Mouse (Mus musculus) stomach, embryonic 14.5 days (tissue): ENCODE results near the gene Med20. TPM values are rescaled to one million over a fixed set of nuclear protein-coding genes. Genes with fewer than 3 reads are reported as not detected.
A peak's percentile ranks its signal among the peaks of the same experiment; 100 is the strongest.

Experiments used
- ATAC-seq: fragments of 200-750 bp; cut with Nextera tagmentation; 2 replicates; pipeline ENCODE4 v1.8.0; 2017; ENCODE audit warnings: low read depth, moderate TSS enrichment; ENCODE audit not compliant: insufficient number of reproducible peaks, insufficient read depth, low FRiP score
- H3K27ac ChIP-seq: fragments of 300-500 bp; sonication (generic); 2 replicates; pipeline ENCODE4 v1.5.1; 2014; ENCODE audit warnings: mild to moderate bottlenecking, low read length, moderate library complexity, mixed read lengths
- H3K27me3 ChIP-seq: fragments of 300-500 bp; sonication (generic); 2 replicates; pipeline ENCODE4 v1.6.1; 2014; ENCODE audit warnings: low read length, control low read depth, mixed read lengths; ENCODE audit not compliant: control insufficient read depth, insufficient read depth
- H3K36me3 ChIP-seq: fragments of 300-500 bp; sonication (generic); 2 replicates; pipeline ENCODE4 v1.6.1; 2014; ENCODE audit warnings: mild to moderate bottlenecking, control low read depth, low read length, moderate library complexity, mixed read lengths; ENCODE audit not compliant: control insufficient read depth, insufficient read depth
- H3K4me1 ChIP-seq: fragments of 300-500 bp; sonication (generic); 2 replicates; pipeline ENCODE4 v1.6.1; 2014; ENCODE audit warnings: low read length, control low read depth, mixed read lengths; ENCODE audit not compliant: control insufficient read depth, insufficient read depth
- H3K4me2 ChIP-seq: fragments of 300-500 bp; sonication (generic); replicated peaks from 2 replicates; pipeline ENCODE4 v1.6.1; 2014; ENCODE audit warnings: low read depth, low read length, control low read depth
- H3K4me3 ChIP-seq: fragments of 300-500 bp; sonication (generic); 2 replicates; pipeline ENCODE4 v1.5.1; 2014; ENCODE audit warnings: low read depth, low read length, control low read depth
- H3K9ac ChIP-seq: fragments of 300-500 bp; sonication (generic); replicated peaks from 2 replicates; pipeline ENCODE4 v1.6.1; 2014; ENCODE audit warnings: low read depth, mild to moderate bottlenecking, control low read depth, low read length, moderate library complexity, mixed read lengths
- H3K9me3 ChIP-seq: fragments of 300-500 bp; sonication (generic); 2 replicates; pipeline ENCODE4 v1.6.1; 2016; ENCODE audit warnings: low read depth, low read length, control low read depth; ENCODE audit not compliant: control insufficient read depth
- WGBS: fragments of 180-500 bp; shearing (Covaris S2); extraction: QIAGEN DNeasy Blood & Tissue Kit; methylation state at CpG from one replicate; pipeline ENCODE4 v1.1.7; 2014; 5-methylcytosine and 5-hydroxymethylcytosine counted together
- polyA plus RNA-seq: library from polyadenylated mRNA; unstranded; fragments of >200 nt; fragmentation: Nextera tagmentation; extraction: Ambion mirVana; gene quantifications from 2 replicates; pipeline ENCODE4 v1.2.1, GENCODE M21; 2014

Med20 gene
- polyA plus RNA-seq, 1 experiment from 2014 or later, result 47.1 TPM

GRCm38 (mm10) chr17:47594183-47594968 is 17.0 kb upstream of the Med20 start:
- Histone ChIP-seq H3K9ac (peak overlapping the region; percentile 98), H3K4me3 (peak overlapping the region; percentile 81), H3K4me1 (peaks cover 20% of the 10 kb centered on the region), H3K36me3 (peaks cover 21% of the 10 kb centered on the region), H3K9me3 (no peaks in the 10 kb centered on the region), H3K27ac (peak overlapping the region; percentile 99), H3K4me2 (peak overlapping the region; percentile 74), H3K27me3 (no peaks in the 10 kb centered on the region)
- no peak for ATAC-seq
- under 1% methylated on average over 43 of the region's 43 CpGs for WGBS

- peak overlapping the region; percentile 81 for H3K4me3 ChIP-seq
- H3K9me3 ChIP-seq, result no peaks in the 10 kb centered on the region
- H3K27me3 ChIP-seq, result no peaks in the 10 kb centered on the region
- WGBS, result under 1% methylated on average over 6 of the region's 9 CpGs
- peaks cover 20% of the 10 kb centered on the region for H3K4me1 ChIP-seq
- peak overlapping the region; percentile 98 for H3K9ac ChIP-seq
- peak overlapping the region; percentile 74 for H3K4me2 ChIP-seq
- H3K27ac ChIP-seq, result peak overlapping the region; percentile 99
- no peak for ATAC-seq
- H3K36me3 ChIP-seq, result peaks cover 26% of the 10 kb centered on the region
Measured at GRCm38 (mm10) chr17:47594969-47595247, 16.5 kb upstream of the Med20 start.

GRCm38 (mm10) chr17:47595248-47596161 is 15.9 kb upstream of the Med20 start:
- peaks cover 30% of the 10 kb centered on the region for H3K36me3 ChIP-seq
- H3K9ac ChIP-seq, result peak overlapping the region; percentile 98
- H3K4me1 ChIP-seq, result peaks cover 20% of the 10 kb centered on the region
- peak; percentile 78 for ATAC-seq
- no peaks in the 10 kb centered on the region for H3K9me3 ChIP-seq
- peak overlapping the region; percentile 81 for H3K4me3 ChIP-seq
- H3K4me2 ChIP-seq, result peak overlapping the region; percentile 74
- no peaks in the 10 kb centered on the region for H3K27me3 ChIP-seq
- under 1% methylated on average over 21 of the region's 21 CpGs for WGBS
- peak overlapping the region; percentile 99 for H3K27ac ChIP-seq

- Histone ChIP-seq H3K27ac (peak overlapping the region; percentile 99), H3K4me3 (peak overlapping the region; percentile 81), H3K4me2 (peak overlapping the region; percentile 74), H3K9ac (peak overlapping the region; percentile 98), H3K9me3 (no peaks in the 10 kb centered on the region), H3K4me1 (peaks cover 20% of the 10 kb centered on the region), H3K36me3 (peaks cover 38% of the 10 kb centered on the region), H3K27me3 (no peaks in the 10 kb centered on the region)
- no peak for ATAC-seq
- 17% methylated on average over 6 of the region's 6 CpGs for WGBS
Measured at GRCm38 (mm10) chr17:47596162-47596838, 15.1 kb upstream of the Med20 start.

- peak overlapping the region; percentile 98 for H3K9ac ChIP-seq
- H3K27me3 ChIP-seq, result no peaks in the 10 kb centered on the region
- peaks cover 20% of the 10 kb centered on the region for H3K4me1 ChIP-seq
- peak overlapping the region; percentile 81 for H3K4me3 ChIP-seq
- no peak for ATAC-seq
- WGBS, result 40% methylated on average over 5 of the region's 5 CpGs
- peak overlapping the region; percentile 99 for H3K27ac ChIP-seq
- H3K4me2 ChIP-seq, result peak overlapping the region; percentile 74
- peaks cover 43% of the 10 kb centered on the region for H3K36me3 ChIP-seq
- H3K9me3 ChIP-seq, result no peaks in the 10 kb centered on the region
Measured at GRCm38 (mm10) chr17:47596839-47597164, 14.6 kb upstream of the Med20 start.

GRCm38 (mm10) chr17:47597261-47597660 is 14.1 kb upstream of the Med20 start:
- Histone ChIP-seq H3K27me3 (no peaks in the 10 kb centered on the region), H3K27ac (peak overlapping the region; percentile 99; the same call in 1 of the 2 replicates), H3K9ac (no peak overlapping the region; the same call in 1 of the 2 replicates), H3K36me3 (peaks cover 45% of the 10 kb centered on the region), H3K4me2 (peak overlapping the region; percentile 74), H3K9me3 (no peaks in the 10 kb centered on the region), H3K4me3 (peak overlapping the region; percentile 81; the same call in 1 of the 2 replicates), H3K4me1 (peaks cover 20% of the 10 kb centered on the region)
- 45% methylated on average over 13 of the region's 13 CpGs for WGBS
- ATAC-seq, result no peak

GRCm38 (mm10) chr17:47597838-47598579 is 13.4 kb upstream of the Med20 start:
- Histone ChIP-seq H3K4me1 (peaks cover 20% of the 10 kb centered on the region), H3K27ac (peak overlapping the region; percentile 99; the same call in 1 of the 2 replicates), H3K9me3 (no peaks in the 10 kb centered on the region), H3K4me2 (peak overlapping the region; percentile 74), H3K27me3 (no peaks in the 10 kb centered on the region), H3K4me3 (peak overlapping the region; percentile 81; the same call in 1 of the 2 replicates), H3K9ac (no peak overlapping the region), H3K36me3 (peaks cover 45% of the 10 kb centered on the region)
- no peak for ATAC-seq
- WGBS, result 17% methylated on average over 10 of the region's 10 CpGs
